Mouse (Mus musculus) MEL (cell line): ENCODE results near the gene Sars2. TPM values are rescaled to one million over a fixed set of nuclear protein-coding genes. Genes with fewer than 3 reads are reported as not detected.
A peak's percentile ranks its signal among the peaks of the same experiment; 100 is the strongest.

Experiments
- DNase-seq: peaks from one replicate; pipeline ENCODE4 v3.0.0; 2011; ENCODE audit warnings: low read depth, low spot score
- H3K27ac ChIP-seq: 2 replicates; pipeline ENCODE4 v1.5.1; 2012; ENCODE audit warnings: low read depth, mild to moderate bottlenecking, control low read depth, low read length, moderate library complexity; ENCODE audit not compliant: control insufficient read depth
- H3K27me3 ChIP-seq, 2 experiments: fragments of 150-350 bp in 1 of 2; sonication (generic) in 1 of 2; 2 replicates each; pipeline ENCODE4 v1.6.1; 2012; ENCODE audit warnings: low read length in 2 of 2, mild to moderate bottlenecking in 2 of 2, improper control_type of control experiment in 1 of 2, moderate library complexity in 1 of 2; ENCODE audit not compliant: insufficient read depth in 2 of 2, control insufficient read depth in 1 of 2
- H3K36me3 ChIP-seq, 2 experiments: 2 replicates each; pipeline ENCODE4 v1.6.1; 2012 to 2014; ENCODE audit warnings: low read length in 2 of 2, improper control_type of control experiment in 1 of 2, inconsistent platforms in 1 of 2, mild to moderate bottlenecking in 1 of 2; ENCODE audit not compliant: insufficient read depth in 2 of 2, control insufficient read depth in 1 of 2
- H3K4me1 ChIP-seq, 2 experiments: fragments of 150-350 bp in 1 of 2; sonication (generic) in 1 of 2; 2 replicates each; pipeline ENCODE4 v1.6.1; 2012; ENCODE audit warnings: low read length in 2 of 2, improper control_type of control experiment in 1 of 2, mild to moderate bottlenecking in 1 of 2; ENCODE audit not compliant: insufficient read depth in 2 of 2, control insufficient read depth in 1 of 2
- H3K4me3 ChIP-seq, 2 experiments: fragments of 150-350 bp in 1 of 2; sonication (generic) in 1 of 2; 2 replicates each; pipeline ENCODE4 v1.5.1; 2012; ENCODE audit warnings: low read depth in 2 of 2, low read length in 2 of 2, mild to moderate bottlenecking in 2 of 2, moderate library complexity in 2 of 2, control low read depth in 1 of 2, improper control_type of control experiment in 1 of 2; ENCODE audit not compliant: control insufficient read depth in 1 of 2, insufficient read depth in 1 of 2
- H3K79me2 ChIP-seq: 2 replicates; pipeline ENCODE4 v1.6.1; 2012; ENCODE audit warnings: mild to moderate bottlenecking, low read length, moderate library complexity; ENCODE audit not compliant: control insufficient read depth, poor library complexity, insufficient read depth
- H3K9ac ChIP-seq: 2 replicates; pipeline ENCODE4 v1.6.1; 2012; ENCODE audit warnings: low read depth, mild to moderate bottlenecking, control low read depth, low read length, moderate library complexity; ENCODE audit not compliant: control insufficient read depth, poor library complexity, severe bottlenecking
- H3K9me3 ChIP-seq: fragments of 150-350 bp; sonication (generic); replicated peaks from 2 replicates; pipeline ENCODE4 v1.6.1; 2012; ENCODE audit warnings: mild to moderate bottlenecking, low read length, improper control_type of control experiment, moderate library complexity; ENCODE audit not compliant: insufficient read depth
- CHD1 ChIP-seq: IDR thresholded peaks from 2 replicates; pipeline ENCODE4 v1.6.1; 2012; ENCODE audit warnings: low read depth, mild to moderate bottlenecking, inconsistent platforms, low read length, improper control_type of control experiment
- CTCF ChIP-seq, 3 experiments: IDR thresholded peaks in 2 of 3; conservative IDR thresholded peaks in 1 of 3; 2 replicates each; pipeline ENCODE4 v1.5.1; 2011 to 2012; ENCODE audit warnings: low read length in 3 of 3, low read depth in 2 of 3, mild to moderate bottlenecking in 2 of 3, improper control_type of control experiment in 1 of 3, inconsistent platforms in 1 of 3, mixed read lengths in 1 of 3, moderate library complexity in 1 of 3; ENCODE audit not compliant: control insufficient read depth in 1 of 3, insufficient read depth in 1 of 3, poor library complexity in 1 of 3, severe bottlenecking in 1 of 3
- ELF1 ChIP-seq: IDR thresholded peaks from 2 replicates; pipeline ENCODE4 v1.6.1; 2014; ENCODE audit warnings: low read depth, mild to moderate bottlenecking, inconsistent platforms, low read length, improper control_type of control experiment, moderate library complexity
- EP300 ChIP-seq, 2 experiments: IDR thresholded peaks; 2 replicates each; pipeline ENCODE4 v1.6.1; 2011; ENCODE audit warnings: improper control_type of control experiment in 2 of 2, low read length in 2 of 2, low read depth in 1 of 2, mild to moderate bottlenecking in 1 of 2
- GATA1 ChIP-seq: IDR thresholded peaks from 2 replicates; pipeline ENCODE4 v1.6.1; 2011; ENCODE audit warnings: low read depth, low read length, improper control_type of control experiment
- HCFC1 ChIP-seq: IDR thresholded peaks from 2 replicates; pipeline ENCODE4 v1.6.1; 2012; ENCODE audit warnings: low read depth, mild to moderate bottlenecking, inconsistent platforms, low read length, improper control_type of control experiment, moderate library complexity
- MAFK ChIP-seq: IDR thresholded peaks from 2 replicates; pipeline ENCODE4 v1.6.1; 2011; ENCODE audit warnings: low read depth, mild to moderate bottlenecking, low read length, improper control_type of control experiment, borderline replicate concordance
- MAX ChIP-seq: IDR thresholded peaks from 2 replicates; pipeline ENCODE4 v1.6.1; 2011; ENCODE audit warnings: low read length, improper control_type of control experiment
- MEF2A ChIP-seq: IDR thresholded peaks from 2 replicates; pipeline ENCODE4 v1.6.1; 2014; ENCODE audit warnings: low read depth, mild to moderate bottlenecking, inconsistent platforms, low read length, improper control_type of control experiment; ENCODE audit not compliant: poor library complexity, insufficient replicate concordance, severe bottlenecking; ENCODE audit errors: extremely low read depth
- MYB ChIP-seq: IDR thresholded peaks from 2 replicates; pipeline ENCODE4 v1.6.1; 2011; ENCODE audit warnings: mild to moderate bottlenecking, low read depth, low read length, improper control_type of control experiment
- NELFE ChIP-seq: IDR thresholded peaks from 2 replicates; pipeline ENCODE4 v1.6.1; 2011; ENCODE audit warnings: low read depth, low read length, improper control_type of control experiment
- POLR2A ChIP-seq, 2 experiments: IDR thresholded peaks; 2 replicates each; pipeline ENCODE4 v1.6.1; 2011 to 2012; ENCODE audit warnings: low read length in 2 of 2, mild to moderate bottlenecking in 2 of 2, control low read depth in 1 of 2, improper control_type of control experiment in 1 of 2, low read depth in 1 of 2, moderate library complexity in 1 of 2; ENCODE audit not compliant: control insufficient read depth in 1 of 2, insufficient read depth in 1 of 2, poor library complexity in 1 of 2
- POLR2AphosphoS2 ChIP-seq: IDR thresholded peaks from 2 replicates; pipeline ENCODE4 v1.6.1; 2011; ENCODE audit warnings: low read length, improper control_type of control experiment
- RAD21 ChIP-seq: IDR thresholded peaks from 2 replicates; pipeline ENCODE4 v1.6.1; 2011; ENCODE audit warnings: mild to moderate bottlenecking, low read depth, low read length, improper control_type of control experiment
- SMC3 ChIP-seq: IDR thresholded peaks from 2 replicates; pipeline ENCODE4 v1.6.1; 2011; ENCODE audit warnings: low read depth, low read length, improper control_type of control experiment
- TBP ChIP-seq: IDR thresholded peaks from 2 replicates; pipeline ENCODE4 v1.8.0; 2011; ENCODE audit warnings: low read depth, low read length, improper control_type of control experiment
- TCF12 ChIP-seq: IDR thresholded peaks from 2 replicates; pipeline ENCODE4 v1.6.1; 2014; ENCODE audit warnings: low read depth, mild to moderate bottlenecking, inconsistent platforms, low read length, improper control_type of control experiment, moderate library complexity
- UBTF ChIP-seq: IDR thresholded peaks from 2 replicates; pipeline ENCODE4 v1.6.1; 2012; ENCODE audit warnings: low read depth, mild to moderate bottlenecking, inconsistent platforms, low read length, improper control_type of control experiment, moderate library complexity, borderline replicate concordance; ENCODE audit not compliant: insufficient read depth
- USF2 ChIP-seq, 2 experiments: IDR thresholded peaks; 2 replicates each; pipeline ENCODE4 v1.6.1; 2011 to 2012; ENCODE audit warnings: improper control_type of control experiment in 2 of 2, low read length in 2 of 2, borderline replicate concordance in 1 of 2, inconsistent platforms in 1 of 2, low read depth in 1 of 2, mild to moderate bottlenecking in 1 of 2; ENCODE audit not compliant: insufficient read depth in 1 of 2
- ZNF384 ChIP-seq: IDR thresholded peaks from 2 replicates; pipeline ENCODE4 v1.6.1; 2012; ENCODE audit warnings: low read depth, mild to moderate bottlenecking, inconsistent platforms, low read length, improper control_type of control experiment
- polyA plus RNA-seq, 2 experiments: library from polyadenylated mRNA; stranded (reverse) in 1 of 2; unstranded in 1 of 2; fragments of >175 nt in 1 of 2; fragments of >200 nt in 1 of 2; gene quantifications; 2 replicates each; pipeline versions ENCODE4 v1.2.1 to v1.2.4; 2012; ENCODE audit warnings: low replicate concordance in 2 of 2, low read depth in 1 of 2; ENCODE audit not compliant: insufficient read length in 2 of 2, insufficient read depth in 1 of 2, missing spikeins in 1 of 2
- total RNA-seq: library from RNA; depleted of rRNA; stranded (reverse); fragments of 300-350 nt; gene quantifications from 2 replicates; pipeline ENCODE4 v1.2.3, GENCODE M21; 2012

Gene Sars2
- total and polyA plus RNA-seq, 3 experiments: 19.2 to 51.4 TPM; not detected in 1

DNA sequence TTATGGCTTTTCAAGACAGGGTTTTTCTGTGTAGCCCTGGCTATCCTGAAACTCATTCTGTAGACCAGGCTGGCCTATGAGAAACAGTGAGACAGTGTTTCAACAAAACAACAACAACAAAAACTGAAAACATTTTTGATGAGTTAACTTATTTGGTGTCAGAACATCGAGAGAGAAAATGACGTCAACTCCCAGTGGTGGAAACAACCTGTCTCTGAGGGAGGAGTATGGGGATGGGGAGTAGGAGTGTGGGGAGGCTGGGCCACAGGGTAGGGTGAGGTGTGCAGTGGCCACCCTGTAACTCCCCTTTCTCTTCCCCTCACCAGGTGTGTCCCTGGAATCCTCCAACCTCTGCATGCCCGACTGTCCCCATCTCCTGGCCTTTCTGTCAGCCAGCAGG is 52.7 kb downstream of the Sars2 start:
- Histone ChIP-seq H3K79me2 (peaks cover 9% of the 10 kb centered on the region; the same call in 1 of the 2 replicates), H3K4me3 (no peak overlapping the region), H3K9me3 (no peaks in the 10 kb centered on the region), H3K36me3 (no peaks in the 10 kb centered on the region), H3K27ac (no peak overlapping the region), H3K4me1 (peaks cover 0 to 7% of the 10 kb centered on the region in 2 experiments; a peak in 2 of 4 replicates), H3K9ac (no peak overlapping the region), H3K27me3 (no peaks in the 10 kb centered on the region)
- peak; percentile 40 for DNase-seq
- no peak for TF ChIP-seq CTCF (IDR thresholded peaks at IDR 0.05 in 2 of 3, conservative IDR thresholded peaks at IDR 0.05 in 1 of 3; ENCODE audit: control insufficient read depth in 1 of 3, insufficient read depth in 1 of 3, low read depth in 2 of 3, low read length in 3 of 3, poor library complexity in 1 of 3, severe bottlenecking in 1 of 3)
- no peak for TF ChIP-seq UBTF
- TF ChIP-seq CHD1: no peak
- no peak for TF ChIP-seq MAX
- no peak for TF ChIP-seq SMC3
- TF ChIP-seq MEF2A: no peak
- no peak for TF ChIP-seq USF2 (IDR thresholded peaks at IDR 0.05; ENCODE audit: borderline replicate concordance in 1 of 2, insufficient read depth in 1 of 2, low read depth in 1 of 2, low read length in 2 of 2)
- TF ChIP-seq MYB: no peak
- no peak for TF ChIP-seq TCF12
- no peak for TF ChIP-seq TBP
- no peak for TF ChIP-seq ELF1
- no peak for TF ChIP-seq HCFC1
- TF ChIP-seq GATA1: no peak
- no peak for TF ChIP-seq ZNF384
- TF ChIP-seq MAFK: no peak
- TF ChIP-seq, all 39 proteins: peak for 0

DNA sequence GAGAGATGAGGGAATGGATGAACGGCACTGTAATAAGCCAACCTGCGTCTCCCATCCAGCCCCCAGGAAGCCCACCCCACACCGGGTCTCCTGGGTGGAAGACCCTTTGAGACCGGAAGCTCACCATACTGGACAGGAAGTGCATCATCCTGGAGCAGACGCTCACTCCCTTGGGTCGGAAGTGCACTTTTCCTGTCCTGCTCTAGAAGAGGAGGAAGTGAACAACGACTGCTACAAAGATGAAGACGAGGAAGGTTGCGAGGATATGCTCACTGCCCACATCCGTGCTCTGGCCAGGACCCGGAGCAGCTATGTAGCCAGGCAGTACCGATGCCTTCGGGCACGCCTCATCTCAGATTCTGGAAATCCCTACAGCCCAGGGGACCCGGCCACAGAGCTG is 54.0 kb downstream of the Sars2 start:
- Histone ChIP-seq H3K36me3 (no peaks in the 10 kb centered on the region), H3K4me3 (peak overlapping the region; percentile 54 to 62), H3K27me3 (no peaks in the 10 kb centered on the region), H3K9me3 (no peaks in the 10 kb centered on the region), H3K79me2 (peaks cover 9% of the 10 kb centered on the region; the same call in 1 of the 2 replicates), H3K4me1 (peaks cover 0 to 7% of the 10 kb centered on the region in 2 experiments; a peak in 2 of 4 replicates), H3K27ac (peak overlapping the region; percentile 53), H3K9ac (peak overlapping the region; percentile 77)
- DNase-seq: peak; percentile 80
- TF ChIP-seq RAD21 (no peak), POLR2AphosphoS2 (no peak; the same call in 1 of the 2 replicates), ELF1 (peak; percentile 67; the same call in 1 of the 2 replicates), NELFE (peak; percentile 61), POLR2A (IDR thresholded peaks at IDR 0.05; ENCODE audit: control insufficient read depth in 1 of 2, insufficient read depth in 1 of 2, low read depth in 1 of 2, low read length in 2 of 2, poor library complexity in 1 of 2) (peak in 1 of 2 experiments; percentile 72; a peak in 2 of 4 replicates), EP300 (IDR thresholded peaks at IDR 0.05; ENCODE audit: low read depth in 1 of 2, low read length in 2 of 2) (no peak), TBP (peak; percentile 48; the same call in 1 of the 2 replicates), HCFC1 (peak; percentile 70)
